Mouse (Mus musculus) activated CD4-positive, CD25-positive, alpha-beta regulatory T cell, adult 9 weeks (primary cell): ENCODE data around the gene Cox5a. TPM values are rescaled to one million over a fixed set of nuclear protein-coding genes. Genes with fewer than 3 reads are reported as not detected.

Experiments used
- polyA plus RNA-seq: library from polyadenylated mRNA; unstranded; fragments of 100-300 nt; shearing (Covaris generic); gene quantifications from one replicate; pipeline ENCODE4 v1.2.1, GENCODE M21; 2017

Cox5a gene
- 232 TPM for polyA plus RNA-seq

GRCm38 (mm10) chr9:57521056-57521911 lies at the start of gene Cox5a:
Gene Cox5a (plus strand): TSS chr9:57521274.

GRCm38 (mm10) chr9:57503622-57504380 lies 17.3 kb upstream of the Cox5a start, which contains the start of gene Rpp25:
Gene Rpp25 (plus strand): TSS chr9:57504026.

GRCm38 (mm10) chr9:57537044-57537727 lies 16.1 kb downstream of the Cox5a start, which contains the start of gene Fam219b:
Gene Fam219b (plus strand): TSS chr9:57537528.

GRCm38 (mm10) chr9:57552139-57552887 lies 31.2 kb downstream of the Cox5a start, which contains the start of gene Mpi:
Gene Mpi (minus strand): TSS chr9:57552763.

GRCm38 (mm10) chr9:57560861-57561710 lies 40.0 kb downstream of the Cox5a start, which contains the start of gene Scamp2:
Gene Scamp2 (plus strand): TSS chr9:57560943.

Other genes with a start within 250 kb of the Cox5a start
- 143 TPM for gene Ppcdc, start 81.2 kb upstream of the Cox5a start, polyA plus RNA-seq
- 0.23 TPM for gene Scamp5, start 53.2 kb upstream of the Cox5a start, polyA plus RNA-seq
- 0.20 TPM for gene Rpp25, start 17.2 kb upstream of the Cox5a start, polyA plus RNA-seq
- gene Fam219b, start 16.3 kb downstream of the Cox5a start, polyA plus RNA-seq = 11.1 TPM
- gene Mpi, start 31.5 kb downstream of the Cox5a start, polyA plus RNA-seq = 20.1 TPM
- gene Scamp2, start 39.7 kb downstream of the Cox5a start, polyA plus RNA-seq = 112 TPM
- 87.6 TPM for gene Ulk3, start 68.2 kb downstream of the Cox5a start, polyA plus RNA-seq
- gene Cplx3, start 85.0 kb downstream of the Cox5a start, polyA plus RNA-seq = not detected
- gene Lman1l, start 99.5 kb downstream of the Cox5a start, polyA plus RNA-seq = 0.27 TPM
- gene Csk, start 132.4 kb downstream of the Cox5a start, polyA plus RNA-seq = 230 TPM
- not detected for gene Cyp1a2, start 162.4 kb downstream of the Cox5a start, polyA plus RNA-seq
- gene Cyp1a1, start 166.7 kb downstream of the Cox5a start, polyA plus RNA-seq = 0.24 TPM
- gene Edc3, start 187.3 kb downstream of the Cox5a start, polyA plus RNA-seq = 51.7 TPM
- gene Clk3, start 244.6 kb downstream of the Cox5a start, polyA plus RNA-seq = 150 TPM